Mouse (Mus musculus) MEL (cell line): ENCODE measurements around the gene Selenow.

Experiments
- BHLHE40 ChIP-seq: IDR thresholded peaks from 2 replicates; pipeline ENCODE4 v1.6.1; 2012; ENCODE audit warnings: low read depth, mild to moderate bottlenecking, inconsistent platforms, low read length, improper control_type of control experiment, borderline replicate concordance
- CTCF ChIP-seq, 3 experiments: IDR thresholded peaks in 2 of 3; conservative IDR thresholded peaks in 1 of 3; 2 replicates each; pipeline ENCODE4 v1.5.1; 2011 to 2012; ENCODE audit warnings: low read length in 3 of 3, low read depth in 2 of 3, mild to moderate bottlenecking in 2 of 3, improper control_type of control experiment in 1 of 3, inconsistent platforms in 1 of 3, mixed read lengths in 1 of 3, moderate library complexity in 1 of 3; ENCODE audit not compliant: control insufficient read depth in 1 of 3, insufficient read depth in 1 of 3, poor library complexity in 1 of 3, severe bottlenecking in 1 of 3
- GATA1 ChIP-seq: IDR thresholded peaks from 2 replicates; pipeline ENCODE4 v1.6.1; 2011; ENCODE audit warnings: low read depth, low read length, improper control_type of control experiment
- POLR2A ChIP-seq, 2 experiments: IDR thresholded peaks; 2 replicates each; pipeline ENCODE4 v1.6.1; 2011 to 2012; ENCODE audit warnings: low read length in 2 of 2, mild to moderate bottlenecking in 2 of 2, control low read depth in 1 of 2, improper control_type of control experiment in 1 of 2, low read depth in 1 of 2, moderate library complexity in 1 of 2; ENCODE audit not compliant: control insufficient read depth in 1 of 2, insufficient read depth in 1 of 2, poor library complexity in 1 of 2
- RAD21 ChIP-seq: IDR thresholded peaks from 2 replicates; pipeline ENCODE4 v1.6.1; 2011; ENCODE audit warnings: mild to moderate bottlenecking, low read depth, low read length, improper control_type of control experiment
- SMC3 ChIP-seq: IDR thresholded peaks from 2 replicates; pipeline ENCODE4 v1.6.1; 2011; ENCODE audit warnings: low read depth, low read length, improper control_type of control experiment
- TAL1 ChIP-seq: IDR thresholded peaks from 2 replicates; pipeline ENCODE4 v1.6.1; 2012; ENCODE audit warnings: mild to moderate bottlenecking, inconsistent platforms, low read length, moderate library complexity, mixed read lengths
- ZC3H11A ChIP-seq: IDR thresholded peaks from 2 replicates; pipeline ENCODE4 v1.6.1; 2012; ENCODE audit warnings: low read depth, mild to moderate bottlenecking, inconsistent platforms, low read length, improper control_type of control experiment

- TF ChIP-seq POLR2A (IDR thresholded peaks at IDR 0.05; ENCODE audit: control insufficient read depth in 1 of 2, insufficient read depth in 1 of 2, low read depth in 1 of 2, low read length in 2 of 2, poor library complexity in 1 of 2) (no peak), ZC3H11A (no peak), BHLHE40 (no peak), CTCF (IDR thresholded peaks at IDR 0.05 in 2 of 3, conservative IDR thresholded peaks at IDR 0.05 in 1 of 3; ENCODE audit: control insufficient read depth in 1 of 3, insufficient read depth in 1 of 3, low read depth in 2 of 3, low read length in 3 of 3, poor library complexity in 1 of 3, severe bottlenecking in 1 of 3) (no peak), GATA1 (no peak), RAD21 (no peak), TAL1 (no peak), SMC3 (no peak)
Observed at GRCm38 (mm10) chr7:15916996-15917395, 5.2 kb downstream of the Selenow start.
